Comparison of ENCODE assay signal across 9 mouse cellular contexts in genomic region chr7:46096136-46096535, GRCm38 (mm10). TPM values are rescaled to one million over a fixed set of nuclear protein-coding genes. Genes with fewer than 3 reads are reported as not detected.
DNase-seq lines count a peak whose midpoint lies in the region; ATAC-seq and TF ChIP-seq lines count a peak whose summit lies in the region.
"Had no signal": no experiment of that assay in that cellular context is flagged by ENCODE, and none has a peak within 500 bp of the region (broad histone marks: within the 10 kb centered on the region; RNA-seq: fewer than 3 reads in every experiment).

No protein-coding gene starts in this region.

- peak; percentile 86 for DNase-seq in ZHBTc4 (ENCODE audit: low read depth, low spot score)
- peak; percentile 79 to 84 for DNase-seq in cerebellum, postnatal 25 days
- peak; percentile 71 for DNase-seq in gastrocnemius, postnatal 10 days
- peak; percentile 77 for DNase-seq in induced T-regulatory cell, adult 2 months (ENCODE audit: low read depth)
- DNase-seq in liver, adult 2 months (ENCODE audit: extremely low read depth, low read depth, low spot score) = peak; percentile 31
- peak; percentile 39 for DNase-seq in thymus, postnatal 25 days

- H3K36me3 ChIP-seq in C2C12 (ENCODE audit: control insufficient read depth, insufficient read depth) = no peaks in the 10 kb centered on the region
- H3K36me3 ChIP-seq in liver, adult 2 months (ENCODE audit: control insufficient read depth, insufficient read depth, low read length) = no peaks in the 10 kb centered on the region
- no peaks in the 10 kb centered on the region for H3K36me3 ChIP-seq in neural tube, embryonic 14.5 days (ENCODE audit: control insufficient read depth, insufficient read depth, low read length)
- H3K36me3 ChIP-seq: stomach, embryonic 15.5 days had no signal

- TF ChIP-seq POLR2A in liver, adult 2 months (IDR thresholded peaks at IDR 0.05; ENCODE audit: extremely low read depth, insufficient read depth, low read length) = no peak

- no peaks in the 10 kb centered on the region for H3K79me2 ChIP-seq in C2C12 (ENCODE audit: control insufficient read depth, insufficient read depth)
- no peaks in the 10 kb centered on the region for H3K79me2 ChIP-seq in liver, adult 2 months (ENCODE audit: control insufficient read depth, insufficient read depth, low read length)

- H3K4me2 ChIP-seq in neural tube, embryonic 14.5 days (ENCODE audit: low read depth, low read length) = no peak overlapping the region
- H3K4me2 ChIP-seq: stomach, embryonic 15.5 days had no signal

- no peaks in the 10 kb centered on the region for H3K9me3 ChIP-seq in neural tube, embryonic 14.5 days (ENCODE audit: control insufficient read depth, low read length)
- H3K9me3 ChIP-seq: stomach, embryonic 15.5 days had no signal

- ATAC-seq in neural tube, embryonic 14.5 days (ENCODE audit: low read depth) = peak; percentile 21; the same call in 1 of the 2 replicates

- peaks cover 40% of the 10 kb centered on the region for H3K27me3 ChIP-seq in C2C12 (ENCODE audit: control insufficient read depth, insufficient read depth, insufficient read length)
- H3K27me3 ChIP-seq in liver, adult 2 months (ENCODE audit: control insufficient read depth, insufficient read depth, low read length) = peaks cover 2% of the 10 kb centered on the region; the same call in 1 of the 2 replicates
- no peaks in the 10 kb centered on the region for H3K27me3 ChIP-seq in neural tube, embryonic 14.5 days (ENCODE audit: control insufficient read depth, insufficient read depth, low read length)

- 2% methylated on average over 4 of the region's 4 CpGs for WGBS in liver, adult 2 months
- WGBS in neural tube, embryonic 14.5 days = 4% methylated on average over 4 of the region's 4 CpGs

- no peaks in the 10 kb centered on the region for H3K79me3 ChIP-seq in C2C12 (ENCODE audit: low read depth)

- no peaks in the 10 kb centered on the region for H3K4me1 ChIP-seq in liver, adult 2 months (ENCODE audit: control insufficient read depth, insufficient read depth, low read length)
- H3K4me1 ChIP-seq in neural tube, embryonic 14.5 days (ENCODE audit: control insufficient read depth, insufficient read depth, low read length) = no peaks in the 10 kb centered on the region
- H3K4me1 ChIP-seq: stomach, embryonic 15.5 days had no signal

- no peak overlapping the region for H3ac ChIP-seq in C2C12 (ENCODE audit: control insufficient read depth, insufficient read length, low read depth)

- peak; percentile 38 for TF ChIP-seq CTCF in C2C12 (IDR thresholded peaks at IDR 0.05; ENCODE audit: control insufficient read depth, insufficient read depth, insufficient read length)
- peak; percentile 84 for TF ChIP-seq CTCF in liver, adult 2 months (IDR thresholded peaks at IDR 0.05; ENCODE audit: low read depth, low read length)

- no peak overlapping the region for H3K27ac ChIP-seq in liver, adult 2 months (replicated peaks; ENCODE audit: insufficient read depth, low read depth, low read length)
- H3K27ac ChIP-seq in neural tube, embryonic 14.5 days (ENCODE audit: low read depth, low read length) = no peak overlapping the region
- H3K27ac ChIP-seq: stomach, embryonic 15.5 days had no signal

- H3K9ac ChIP-seq in liver, adult 2 months (ENCODE audit: low read depth, low read length) = no peak overlapping the region
- no peak overlapping the region for H3K9ac ChIP-seq in neural tube, embryonic 14.5 days (replicated peaks; ENCODE audit: low read depth, low read length)
- H3K9ac ChIP-seq: stomach, embryonic 15.5 days had no signal

- H3K4me3 ChIP-seq in C2C12 (ENCODE audit: insufficient read depth, poor library complexity, severe bottlenecking) = no peak overlapping the region
- no peak overlapping the region for H3K4me3 ChIP-seq in liver, adult 2 months (ENCODE audit: insufficient read depth, low read depth, low read length)
- no peak overlapping the region for H3K4me3 ChIP-seq in neural tube, embryonic 14.5 days (ENCODE audit: low read depth, low read length)
- H3K4me3 ChIP-seq: stomach, embryonic 15.5 days had no signal

TF ChIP-seq in C2C12, 6 proteins besides CTCF, POLR2A, EP300 and RAD21:
- TF ChIP-seq MAX (IDR thresholded peaks at IDR 0.05) (no peak), MYOD1 (IDR thresholded peaks at IDR 0.05; ENCODE audit: control insufficient read depth, insufficient read length, low read depth) (no peak), CEBPB (IDR thresholded peaks at IDR 0.05; ENCODE audit: low read depth) (no peak)
TF ChIP-seq in C2C12: peak in this region for 0.

RNA-seq across cellular contexts. Expression of gene Kcnj11, which starts 4.4 kb away (rescaled TPM):
- not detected for polyA plus RNA-seq in C2C12 (2012; fragmentation: generic; extraction: Trizol)
- total RNA-seq in gastrocnemius, postnatal 10 days (2021) = 10 to 100 TPM; 55.7 to 65.0 TPM
- total RNA-seq in liver, adult 2 months (2014; rRNA removed) = not detected in 2 replicates
- not detected in 2 replicates for polyA plus RNA-seq in liver, adult 2 months (2012; rRNA removed)
- polyA plus RNA-seq in neural tube, embryonic 14.5 days (2014; fragmentation: Nextera tagmentation; extraction: Ambion mirVana) = 1.4 and 1.7 TPM in 2 replicates

Comparison
In these comparisons a context has a peak if more than half of its experiments do, and no peak if none do; other contexts are left out.
1. DNase-seq: peak in every context shown above with its lines; median percentile 86 in ZHBTc4; 82 in cerebellum, postnatal 25 days; 77 in induced T-regulatory cell, adult 2 months; 71 in gastrocnemius, postnatal 10 days; 39 in thymus, postnatal 25 days; 31 in liver, adult 2 months.